ENCODE assay signal across 8 mouse cellular contexts in the genomic region with DNA sequence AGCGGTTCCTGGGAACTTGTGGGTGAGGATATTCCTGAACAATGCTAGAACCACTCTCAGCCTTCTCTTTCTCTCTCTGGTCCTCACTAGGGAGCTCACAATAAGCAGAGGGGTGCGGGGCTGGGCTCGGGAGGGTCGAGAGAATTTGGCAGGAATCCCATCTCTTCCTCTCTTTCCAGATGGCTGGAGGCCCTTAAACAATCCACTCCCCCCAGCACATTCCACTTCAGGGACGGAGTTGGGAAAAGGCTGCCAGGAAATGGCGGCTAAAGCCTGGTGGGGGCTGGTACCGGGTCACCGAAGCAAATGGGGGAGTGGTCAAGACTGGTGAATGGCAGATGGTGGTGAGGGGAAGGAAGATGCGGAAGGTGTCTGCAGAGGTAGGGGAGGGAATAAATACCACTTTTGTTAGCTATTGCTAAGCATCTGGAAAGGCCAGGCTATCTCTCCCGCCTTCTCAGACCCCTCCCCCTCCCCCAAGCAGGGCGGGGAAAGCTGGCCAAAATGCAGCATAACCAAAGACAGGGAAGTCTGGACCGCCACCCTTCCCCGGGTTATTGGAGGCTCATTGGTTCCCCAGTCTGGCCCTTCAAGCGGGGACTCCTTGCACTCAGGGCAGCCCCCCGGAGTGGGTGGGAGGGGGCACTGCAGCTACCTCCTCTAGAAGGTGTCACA. TPM values are rescaled to one million over a fixed set of nuclear protein-coding genes. Genes with fewer than 3 reads are reported as not detected.
DNase-seq lines count a peak whose midpoint lies in the region; ATAC-seq and TF ChIP-seq lines count a peak whose summit lies in the region.

No protein-coding gene starts in this region.

- H3K9ac ChIP-seq in intestine, embryonic 15.5 days = no peak overlapping the region
- peak overlapping the region; percentile 11 for H3K9ac ChIP-seq in liver, embryonic 14.5 days (replicated peaks)

- no peaks in the 10 kb centered on the region for H3K27me3 ChIP-seq in E14TG2a.4 (ENCODE audit: insufficient read depth, low read length)
- H3K27me3 ChIP-seq in intestine, embryonic 15.5 days (replicated peaks) = no peaks in the 10 kb centered on the region
- H3K27me3 ChIP-seq in liver, embryonic 14.5 days (ENCODE audit: control insufficient read depth, insufficient read depth, low read length) = no peaks in the 10 kb centered on the region

- ATAC-seq in granulocyte monocyte progenitor cell, adult 5-6 weeks (replicated peaks; ENCODE audit: poor library complexity, severe bottlenecking) = peak; percentile 98
- ATAC-seq in intestine, embryonic 15.5 days = peak; percentile 91
- ATAC-seq in liver, embryonic 14.5 days (ENCODE audit: insufficient read depth) = peak; percentile 63

- TF ChIP-seq CTCF in E14TG2a.4 (conservative IDR thresholded peaks at IDR 0.05; ENCODE audit: low read length) = no peak
- no peak for TF ChIP-seq CTCF in liver, embryonic 14.5 days (IDR thresholded peaks at IDR 0.05; ENCODE audit: low read depth)

- H3K4me3 ChIP-seq in E14TG2a.4 (replicated peaks; ENCODE audit: low read length) = peak overlapping the region; percentile 58
- peak overlapping the region; percentile 25 for H3K4me3 ChIP-seq in intestine, embryonic 15.5 days (replicated peaks)
- peak overlapping the region; percentile 35 to 58 for H3K4me3 ChIP-seq in liver, embryonic 14.5 days (ENCODE audit: insufficient read depth in 1 of 2, low read depth in 2 of 2, low read length in 2 of 2)

- peak; percentile 65 for DNase-seq in adrenal gland, adult 2 months
- peak; percentile 80 for DNase-seq in embryo, embryonic 9.5 days (ENCODE audit: extremely low spot score)
- peak in 1 of 3 experiments; percentile 24 for DNase-seq in liver, embryonic 14.5 days (ENCODE audit: low read depth in 3 of 3, low spot score in 3 of 3)
- DNase-seq in natural killer cell, adult 2 months (ENCODE audit: low spot score in 2 of 2) = peak; percentile 1 to 13
- DNase-seq in thymus, postnatal 36 days = peak; percentile 2 to 17

- H3K9me3 ChIP-seq in E14TG2a.4 (ENCODE audit: low read length) = no peaks in the 10 kb centered on the region
- H3K9me3 ChIP-seq in intestine, embryonic 15.5 days = no peaks in the 10 kb centered on the region
- H3K9me3 ChIP-seq in liver, embryonic 14.5 days (ENCODE audit: control insufficient read depth, low read length) = no peaks in the 10 kb centered on the region

- 21% methylated on average over 15 of the region's 15 CpGs for WGBS in intestine, embryonic 15.5 days
- WGBS in liver, embryonic 14.5 days (ENCODE audit: insufficient replicate concordance) = 11% methylated on average over 15 of the region's 15 CpGs

- peak overlapping the region; percentile 54 for H3K4me2 ChIP-seq in intestine, embryonic 15.5 days (replicated peaks)
- peak overlapping the region; percentile 57 for H3K4me2 ChIP-seq in liver, embryonic 14.5 days (ENCODE audit: low read depth)

- no peak for TF ChIP-seq EP300 in liver, embryonic 14.5 days (IDR thresholded peaks at IDR 0.05; ENCODE audit: low read depth)

- H3K4me1 ChIP-seq in E14TG2a.4 (replicated peaks; ENCODE audit: low read depth, low read length) = peaks cover 19% of the 10 kb centered on the region
- no peaks in the 10 kb centered on the region for H3K4me1 ChIP-seq in intestine, embryonic 15.5 days (replicated peaks)
- peaks cover 2 to 11% of the 10 kb centered on the region in 2 experiments; a peak in 2 of 4 replicates for H3K4me1 ChIP-seq in liver, embryonic 14.5 days (replicated peaks; ENCODE audit: control insufficient read depth in 2 of 2, insufficient read depth in 2 of 2, low read length in 1 of 2)

- peak overlapping the region; percentile 77 for H3K27ac ChIP-seq in intestine, embryonic 15.5 days
- H3K27ac ChIP-seq in liver, embryonic 14.5 days = no peak overlapping the region

- H3K36me3 ChIP-seq in E14TG2a.4 (ENCODE audit: insufficient read depth, low read length) = peaks cover 4% of the 10 kb centered on the region
- no peaks in the 10 kb centered on the region for H3K36me3 ChIP-seq in intestine, embryonic 15.5 days
- H3K36me3 ChIP-seq in liver, embryonic 14.5 days (replicated peaks; ENCODE audit: control insufficient read depth, insufficient read depth, low read depth) = no peaks in the 10 kb centered on the region

RNA-seq across cellular contexts. Expression of a gene that starts 11.4 kb away (rescaled TPM):
- 100 to 1,000 TPM in 1 of 2 experiments, 10 to 100 TPM in 1; 99.9 to 107 TPM for total RNA-seq in adrenal gland, adult 2 months (2021)
- polyA plus RNA-seq in adrenal gland, adult 2 months (2012; rRNA removed) = 2.1 TPM in 2 replicates
- total RNA-seq in granulocyte monocyte progenitor cell, adult 5-6 weeks (2014; fragmentation: Nextera tagmentation) = 69.4 and 83.7 TPM in 2 replicates
- total RNA-seq in granulocyte monocyte progenitor cell, adult 5-6 weeks (2017) = 155 and 165 TPM in 2 replicates
- polyA plus RNA-seq in intestine, embryonic 15.5 days (2015; fragmentation: Nextera tagmentation; extraction: Ambion mirVana) = 126 and 137 TPM in 2 replicates
- 28.6 and 47.4 TPM in 2 replicates for polyA plus RNA-seq in liver, embryonic 14.5 days (2012; rRNA removed)
- 53.7 and 60.1 TPM in 2 replicates for polyA plus RNA-seq in liver, embryonic 14.5 days (2014; fragmentation: Nextera tagmentation; extraction: Ambion mirVana)

RNA-seq across cellular contexts. Expression of a gene that starts 11.5 kb away (rescaled TPM):
- 10 to 100 TPM; 13.5 to 16.4 TPM for total RNA-seq in adrenal gland, adult 2 months (2021)
- polyA plus RNA-seq in adrenal gland, adult 2 months (2012; rRNA removed) = 0.91 and 1.1 TPM in 2 replicates
- total RNA-seq in granulocyte monocyte progenitor cell, adult 5-6 weeks (2014; fragmentation: Nextera tagmentation) = 9.2 and 14.5 TPM in 2 replicates
- total RNA-seq in granulocyte monocyte progenitor cell, adult 5-6 weeks (2017) = 19.7 and 24.1 TPM in 2 replicates
- 8.0 and 10.9 TPM in 2 replicates for polyA plus RNA-seq in intestine, embryonic 15.5 days (2015; fragmentation: Nextera tagmentation; extraction: Ambion mirVana)
- polyA plus RNA-seq in liver, embryonic 14.5 days (2012; rRNA removed) = 1.5 and 1.7 TPM in 2 replicates
- polyA plus RNA-seq in liver, embryonic 14.5 days (2014; fragmentation: Nextera tagmentation; extraction: Ambion mirVana) = 3.9 TPM in 2 replicates

RNA-seq across cellular contexts. Expression of a gene that starts 27.0 kb away (rescaled TPM):
- 100 to 1,000 TPM; 189 to 235 TPM for total RNA-seq in adrenal gland, adult 2 months (2021)
- polyA plus RNA-seq in adrenal gland, adult 2 months (2012; rRNA removed) = 7.7 and 8.0 TPM in 2 replicates
- total RNA-seq in granulocyte monocyte progenitor cell, adult 5-6 weeks (2014; fragmentation: Nextera tagmentation) = 2,214 and 2,262 TPM in 2 replicates
- total RNA-seq in granulocyte monocyte progenitor cell, adult 5-6 weeks (2017) = 3,336 and 5,531 TPM in 2 replicates
- 445 and 494 TPM in 2 replicates for polyA plus RNA-seq in intestine, embryonic 15.5 days (2015; fragmentation: Nextera tagmentation; extraction: Ambion mirVana)
- polyA plus RNA-seq in liver, embryonic 14.5 days (2012; rRNA removed) = 600 and 1,190 TPM in 2 replicates
- 428 and 436 TPM in 2 replicates for polyA plus RNA-seq in liver, embryonic 14.5 days (2014; fragmentation: Nextera tagmentation; extraction: Ambion mirVana)

RNA-seq across cellular contexts. Expression of a gene that starts 29.1 kb away (rescaled TPM):
- total RNA-seq in adrenal gland, adult 2 months (2021) = 1 to 10 TPM; 1.3 to 1.7 TPM
- polyA plus RNA-seq in adrenal gland, adult 2 months (2012; rRNA removed) = 0.11 and 0.17 TPM in 2 replicates
- total RNA-seq in granulocyte monocyte progenitor cell, adult 5-6 weeks (2014; fragmentation: Nextera tagmentation) = 47.3 and 62.5 TPM in 2 replicates
- total RNA-seq in granulocyte monocyte progenitor cell, adult 5-6 weeks (2017) = 62.3 and 64.4 TPM in 2 replicates
- 1.5 and 1.6 TPM in 2 replicates for polyA plus RNA-seq in intestine, embryonic 15.5 days (2015; fragmentation: Nextera tagmentation; extraction: Ambion mirVana)
- polyA plus RNA-seq in liver, embryonic 14.5 days (2012; rRNA removed) = 9.1 and 16.3 TPM in 2 replicates
- 10.9 and 13.4 TPM in 2 replicates for polyA plus RNA-seq in liver, embryonic 14.5 days (2014; fragmentation: Nextera tagmentation; extraction: Ambion mirVana)

Comparison
In these comparisons a context has a peak if more than half of its experiments do, and no peak if none do; other contexts are left out.
1. RNA of a gene that starts 27.0 kb away (polyA plus RNA-seq): 428 to 1,190 TPM in liver, embryonic 14.5 days and 445 to 494 TPM in intestine, embryonic 15.5 days; 7.7 to 8.0 TPM in adrenal gland, adult 2 months; every median in the first group is over 10 times any median in the second.
2. Peak in every context shown above with its lines, with median percentiles within 50 percentile points of each other: H3K4me3 ChIP-seq and ATAC-seq.